Mouse (Mus musculus) kidney, postnatal 25 days (tissue): Measurements from ENCODE around the gene Sgms1.
A peak's percentile ranks its signal among the peaks of the same experiment; 100 is the strongest.
"Not testable (repeated sequence)": the region's sequence is repeated elsewhere in the genome, so short reads cannot be mapped to it uniquely, and the experiment has no call there.

ENCODE experiments used
- DNase-seq, 2 experiments: peaks; one replicate each; pipeline ENCODE4 v3.0.0; 2021; ENCODE audit warnings: mixed read lengths in 2 of 2

The Sgms1 gene

GRCm38 (mm10) chr19:32173522-32174184 lies 215.9 kb downstream of the Sgms1 start:
- DNase-seq = no peak

- DNase-seq = no peak
Measured at GRCm38 (mm10) chr19:32172511-32172981, 217.0 kb downstream of the Sgms1 start.

- no peak for DNase-seq
Measured at GRCm38 (mm10) chr19:32171981-32172380, 217.5 kb downstream of the Sgms1 start.

- DNase-seq = peak; percentile 84 to 96
Measured at GRCm38 (mm10) chr19:32169634-32170540, 219.6 kb downstream of the Sgms1 start.

GRCm38 (mm10) chr19:32168031-32168430 lies 221.5 kb downstream of the Sgms1 start:
- no peak for DNase-seq

GRCm38 (mm10) chr19:32166823-32167605 lies 222.5 kb downstream of the Sgms1 start:
- DNase-seq = no peak

- no peak for DNase-seq
Measured at GRCm38 (mm10) chr19:32165711-32166110, 223.8 kb downstream of the Sgms1 start.

- DNase-seq = no peak
Measured at GRCm38 (mm10) chr19:32164128-32164527, 225.4 kb downstream of the Sgms1 start.

- DNase-seq = no peak
Measured at GRCm38 (mm10) chr19:32159944-32160343, 229.6 kb downstream of the Sgms1 start.

GRCm38 (mm10) chr19:32159168-32159567 lies 230.3 kb downstream of the Sgms1 start:
- DNase-seq = no peak

- DNase-seq = no peak
Measured at GRCm38 (mm10) chr19:32157045-32157444, 232.5 kb downstream of the Sgms1 start.

- DNase-seq = no peak
Measured at GRCm38 (mm10) chr19:32152529-32152928, 237.0 kb downstream of the Sgms1 start.

- no peak for DNase-seq
Measured at GRCm38 (mm10) chr19:32148710-32149109, 240.8 kb downstream of the Sgms1 start.

GRCm38 (mm10) chr19:32142383-32142782 lies 247.1 kb downstream of the Sgms1 start:
- DNase-seq = no peak

- no peak for DNase-seq
Measured at GRCm38 (mm10) chr19:32138361-32139088, 251.0 kb downstream of the Sgms1 start.

- DNase-seq = no peak
Measured at GRCm38 (mm10) chr19:32137904-32138303, 251.6 kb downstream of the Sgms1 start.

GRCm38 (mm10) chr19:32136888-32137625 lies 252.5 kb downstream of the Sgms1 start:
- DNase-seq = no peak

- not testable (repeated sequence) for DNase-seq
Measured at GRCm38 (mm10) chr19:32131707-32132488, 257.6 kb downstream of the Sgms1 start.

GRCm38 (mm10) chr19:32129281-32129680 lies 260.2 kb downstream of the Sgms1 start:
- DNase-seq = no peak

GRCm38 (mm10) chr19:32127180-32127850 lies 262.2 kb downstream of the Sgms1 start:
- DNase-seq = peak in 1 of 2 experiments; percentile 25
